Mouse (Mus musculus): Measurements from ENCODE around the gene Emid1.

DNA sequence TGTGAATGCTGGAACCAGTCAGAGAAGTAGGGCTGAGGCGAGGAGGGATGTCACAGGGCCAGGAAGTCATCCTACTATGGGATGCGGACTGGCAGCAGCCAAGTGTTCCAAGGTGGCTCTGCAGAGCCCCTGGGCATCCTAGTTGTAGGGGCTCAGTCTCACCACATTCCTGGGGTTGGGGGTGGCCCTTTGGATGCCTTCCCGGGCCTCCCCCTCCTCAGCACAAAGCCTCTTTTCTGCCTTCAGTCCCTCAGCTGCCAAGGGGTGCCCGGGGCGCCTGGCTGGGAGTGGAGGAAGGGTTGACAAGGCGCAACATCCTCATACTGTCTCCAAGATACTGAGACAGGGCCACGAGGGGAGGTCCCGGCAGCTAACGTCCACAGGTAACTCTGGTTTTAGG, 2.1 kb downstream of the Emid1 start:
- TF ChIP-seq CTCF (IDR thresholded peaks at IDR 0.05; ENCODE audit: borderline replicate concordance, insufficient read depth, low read depth, low read length) (no peak), POLR2A (IDR thresholded peaks at IDR 0.05; ENCODE audit: borderline replicate concordance, insufficient read depth, low read length) (no peak)
